Mouse (Mus musculus): ENCODE measurements at regions not wholly inside any gene's neighbourhood (a gene's known extent, or its start where the extent isn't known, plus 50 kb on each side); places are given as distances from the start of the nearest gene placed in this dataset.

- Histone ChIP-seq H3K9me3 (ENCODE audit: control insufficient read depth, low read length) (no peaks in the 10 kb centered on the region), H3K36me3 (ENCODE audit: control insufficient read depth, insufficient read depth, low read length) (no peaks in the 10 kb centered on the region), H3K4me1 (ENCODE audit: control insufficient read depth, insufficient read depth, low read length) (no peaks in the 10 kb centered on the region), H3K27me3 (replicated peaks; ENCODE audit: control insufficient read depth, insufficient read depth, low read length) (no peaks in the 10 kb centered on the region), H3K9ac (ENCODE audit: low read depth, low read length) (no peak overlapping the region), H3K4me2 (ENCODE audit: low read depth, low read length) (no peak overlapping the region), H3K4me3 (ENCODE audit: low read depth, low read length) (no peak overlapping the region), H3K27ac (replicated peaks; ENCODE audit: low read depth, low read length) (no peak overlapping the region)
- DNase-seq (ENCODE audit: low spot score): no peak
- ATAC-seq (ENCODE audit: low read depth): no peak
Observed at GRCm38 (mm10) chr10:6262029-6262428, 339.8 kb upstream of the Rgs17 start.

- no peak for ATAC-seq (ENCODE audit: low read depth)
- H3K27ac ChIP-seq (replicated peaks; ENCODE audit: low read depth, low read length): no peak overlapping the region
- no peak overlapping the region for H3K4me3 ChIP-seq (ENCODE audit: low read depth, low read length)
- DNase-seq (ENCODE audit: low spot score): no peak
- no peaks in the 10 kb centered on the region for H3K36me3 ChIP-seq (ENCODE audit: control insufficient read depth, insufficient read depth, low read length)
- H3K4me2 ChIP-seq (ENCODE audit: low read depth, low read length): no peak overlapping the region
- no peak overlapping the region for H3K9ac ChIP-seq (ENCODE audit: low read depth, low read length)
- H3K9me3 ChIP-seq (ENCODE audit: control insufficient read depth, low read length): no peaks in the 10 kb centered on the region
- H3K27me3 ChIP-seq (replicated peaks; ENCODE audit: control insufficient read depth, insufficient read depth, low read length): no peaks in the 10 kb centered on the region
- no peaks in the 10 kb centered on the region for H3K4me1 ChIP-seq (ENCODE audit: control insufficient read depth, insufficient read depth, low read length)
Observed at GRCm38 (mm10) chr10:6265662-6266061, 343.5 kb upstream of the Rgs17 start.

GRCm38 (mm10) chr10:6291388-6291787, 369.2 kb upstream of the Rgs17 start:
- no peaks in the 10 kb centered on the region for H3K36me3 ChIP-seq (ENCODE audit: control insufficient read depth, insufficient read depth, low read length)
- H3K27ac ChIP-seq (replicated peaks; ENCODE audit: low read depth, low read length): no peak overlapping the region
- H3K4me2 ChIP-seq (ENCODE audit: low read depth, low read length): no peak overlapping the region
- 56% methylated on average over 1 of the region's 1 CpGs for WGBS
- no peaks in the 10 kb centered on the region for H3K9me3 ChIP-seq (ENCODE audit: control insufficient read depth, low read length)
- no peak overlapping the region for H3K4me3 ChIP-seq (ENCODE audit: low read depth, low read length)
- H3K9ac ChIP-seq (ENCODE audit: low read depth, low read length): no peak overlapping the region
- H3K4me1 ChIP-seq (ENCODE audit: control insufficient read depth, insufficient read depth, low read length): no peaks in the 10 kb centered on the region
- DNase-seq (ENCODE audit: low spot score) (no peak), ATAC-seq (ENCODE audit: low read depth) (no peak)
- H3K27me3 ChIP-seq (replicated peaks; ENCODE audit: control insufficient read depth, insufficient read depth, low read length): no peaks in the 10 kb centered on the region

GRCm38 (mm10) chr10:6296621-6297020, 374.4 kb upstream of the Rgs17 start:
- no peak overlapping the region for H3K27ac ChIP-seq (replicated peaks; ENCODE audit: low read depth, low read length)
- no peak overlapping the region for H3K9ac ChIP-seq (ENCODE audit: low read depth, low read length)
- no peaks in the 10 kb centered on the region for H3K36me3 ChIP-seq (ENCODE audit: control insufficient read depth, insufficient read depth, low read length)
- WGBS: 75% methylated on average over 4 of the region's 4 CpGs
- ATAC-seq (ENCODE audit: low read depth): no peak
- no peak overlapping the region for H3K4me3 ChIP-seq (ENCODE audit: low read depth, low read length)
- no peak for DNase-seq (ENCODE audit: low spot score)
- H3K27me3 ChIP-seq (replicated peaks; ENCODE audit: control insufficient read depth, insufficient read depth, low read length): no peaks in the 10 kb centered on the region
- no peak overlapping the region for H3K4me2 ChIP-seq (ENCODE audit: low read depth, low read length)
- H3K4me1 ChIP-seq (ENCODE audit: control insufficient read depth, insufficient read depth, low read length): no peaks in the 10 kb centered on the region
- no peaks in the 10 kb centered on the region for H3K9me3 ChIP-seq (ENCODE audit: control insufficient read depth, low read length)

GRCm38 (mm10) chr10:6297796-6298195, 375.6 kb upstream of the Rgs17 start:
- no peaks in the 10 kb centered on the region for H3K36me3 ChIP-seq (ENCODE audit: control insufficient read depth, insufficient read depth, low read length)
- WGBS: 89% methylated on average over 1 of the region's 1 CpGs

GRCm38 (mm10) chr10:6298682-6299081, 376.5 kb upstream of the Rgs17 start:
- H3K36me3 ChIP-seq (ENCODE audit: control insufficient read depth, insufficient read depth, low read length): no peaks in the 10 kb centered on the region
- H3K4me2 ChIP-seq (ENCODE audit: low read depth, low read length): no peak overlapping the region
- DNase-seq (ENCODE audit: low spot score) (no peak), ATAC-seq (ENCODE audit: low read depth) (no peak)
- H3K9ac ChIP-seq (ENCODE audit: low read depth, low read length): no peak overlapping the region
- H3K4me1 ChIP-seq (ENCODE audit: control insufficient read depth, insufficient read depth, low read length): no peaks in the 10 kb centered on the region
- no peak overlapping the region for H3K4me3 ChIP-seq (ENCODE audit: low read depth, low read length)
- H3K27me3 ChIP-seq (replicated peaks; ENCODE audit: control insufficient read depth, insufficient read depth, low read length): no peaks in the 10 kb centered on the region
- WGBS: 79% methylated on average over 2 of the region's 2 CpGs
- no peak overlapping the region for H3K27ac ChIP-seq (replicated peaks; ENCODE audit: low read depth, low read length)
- H3K9me3 ChIP-seq (ENCODE audit: control insufficient read depth, low read length): no peaks in the 10 kb centered on the region

More at GRCm38 (mm10) chr10:6297796-6298195, 375.6 kb upstream of the Rgs17 start:
- no peak overlapping the region for H3K4me3 ChIP-seq (ENCODE audit: low read depth, low read length)
- H3K9me3 ChIP-seq (ENCODE audit: control insufficient read depth, low read length): no peaks in the 10 kb centered on the region
- DNase-seq (ENCODE audit: low spot score): no peak
- no peak overlapping the region for H3K4me2 ChIP-seq (ENCODE audit: low read depth, low read length)
- H3K9ac ChIP-seq (ENCODE audit: low read depth, low read length): no peak overlapping the region
- H3K4me1 ChIP-seq (ENCODE audit: control insufficient read depth, insufficient read depth, low read length): no peaks in the 10 kb centered on the region
- no peaks in the 10 kb centered on the region for H3K27me3 ChIP-seq (replicated peaks; ENCODE audit: control insufficient read depth, insufficient read depth, low read length)
- H3K27ac ChIP-seq (replicated peaks; ENCODE audit: low read depth, low read length): no peak overlapping the region
- no peak for ATAC-seq (ENCODE audit: low read depth)

- DNase-seq (ENCODE audit: low spot score) (peak; percentile 49), ATAC-seq (ENCODE audit: low read depth) (no peak)
- Histone ChIP-seq H3K36me3 (ENCODE audit: control insufficient read depth, insufficient read depth, low read length) (no peaks in the 10 kb centered on the region), H3K4me2 (ENCODE audit: low read depth, low read length) (no peak overlapping the region), H3K27me3 (replicated peaks; ENCODE audit: control insufficient read depth, insufficient read depth, low read length) (no peaks in the 10 kb centered on the region), H3K4me3 (ENCODE audit: low read depth, low read length) (no peak overlapping the region), H3K9ac (ENCODE audit: low read depth, low read length) (no peak overlapping the region), H3K9me3 (ENCODE audit: control insufficient read depth, low read length) (no peaks in the 10 kb centered on the region), H3K27ac (replicated peaks; ENCODE audit: low read depth, low read length) (no peak overlapping the region), H3K4me1 (ENCODE audit: control insufficient read depth, insufficient read depth, low read length) (no peaks in the 10 kb centered on the region)
Observed at GRCm38 (mm10) chr10:6301514-6301913, 379.3 kb upstream of the Rgs17 start.

GRCm38 (mm10) chr10:6309351-6309750, 387.2 kb upstream of the Rgs17 start:
- H3K4me2 ChIP-seq (ENCODE audit: low read depth, low read length): no peak overlapping the region
- no peak for ATAC-seq (ENCODE audit: low read depth)
- H3K4me3 ChIP-seq (ENCODE audit: low read depth, low read length): no peak overlapping the region
- no peaks in the 10 kb centered on the region for H3K9me3 ChIP-seq (ENCODE audit: control insufficient read depth, low read length)
- no peaks in the 10 kb centered on the region for H3K36me3 ChIP-seq (ENCODE audit: control insufficient read depth, insufficient read depth, low read length)
- H3K27me3 ChIP-seq (replicated peaks; ENCODE audit: control insufficient read depth, insufficient read depth, low read length): no peaks in the 10 kb centered on the region
- H3K27ac ChIP-seq (replicated peaks; ENCODE audit: low read depth, low read length): no peak overlapping the region
- 84% methylated on average over 2 of the region's 2 CpGs for WGBS
- H3K9ac ChIP-seq (ENCODE audit: low read depth, low read length): no peak overlapping the region
- no peaks in the 10 kb centered on the region for H3K4me1 ChIP-seq (ENCODE audit: control insufficient read depth, insufficient read depth, low read length)
- DNase-seq (ENCODE audit: low spot score): no peak

- no peak overlapping the region for H3K27ac ChIP-seq (replicated peaks; ENCODE audit: low read depth, low read length)
- H3K9ac ChIP-seq (ENCODE audit: low read depth, low read length): no peak overlapping the region
- H3K27me3 ChIP-seq (replicated peaks; ENCODE audit: control insufficient read depth, insufficient read depth, low read length): no peaks in the 10 kb centered on the region
- no peaks in the 10 kb centered on the region for H3K9me3 ChIP-seq (ENCODE audit: control insufficient read depth, low read length)
- DNase-seq (ENCODE audit: low spot score) (no peak), ATAC-seq (ENCODE audit: low read depth) (no peak)
- H3K36me3 ChIP-seq (ENCODE audit: control insufficient read depth, insufficient read depth, low read length): no peaks in the 10 kb centered on the region
- H3K4me1 ChIP-seq (ENCODE audit: control insufficient read depth, insufficient read depth, low read length): no peaks in the 10 kb centered on the region
- 85% methylated on average over 8 of the region's 8 CpGs for WGBS
- H3K4me3 ChIP-seq (ENCODE audit: low read depth, low read length): no peak overlapping the region
- no peak overlapping the region for H3K4me2 ChIP-seq (ENCODE audit: low read depth, low read length)
Observed at GRCm38 (mm10) chr10:6341572-6341971, 416.7 kb upstream of the Oprm1 start.

Measured in embryonic facial prominence, embryonic 14.5 days (tissue).